Mouse (Mus musculus): ENCODE results near the gene Maml2.

Gene Maml2

DNA sequence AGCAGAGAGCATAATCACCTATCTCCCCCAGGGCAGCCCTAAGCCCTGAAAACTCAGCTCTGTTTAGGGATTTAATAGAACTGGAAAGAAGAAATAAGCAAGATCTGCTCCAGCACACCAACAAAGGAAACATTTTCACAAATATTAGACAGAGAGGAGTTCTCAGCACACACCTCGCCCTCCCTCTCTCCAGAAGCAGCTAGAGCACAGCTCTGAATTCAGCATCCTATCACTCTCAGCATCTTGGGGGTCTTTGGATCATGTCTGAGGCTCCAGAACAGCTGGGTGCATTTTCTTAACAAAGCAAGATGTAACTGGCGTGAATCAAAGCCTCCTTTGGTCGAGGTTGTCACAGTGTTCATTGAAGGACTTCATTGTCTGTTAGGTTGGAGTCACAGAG, 12.5 kb downstream of the Maml2 start:
- no peak for DNase-seq

DNA sequence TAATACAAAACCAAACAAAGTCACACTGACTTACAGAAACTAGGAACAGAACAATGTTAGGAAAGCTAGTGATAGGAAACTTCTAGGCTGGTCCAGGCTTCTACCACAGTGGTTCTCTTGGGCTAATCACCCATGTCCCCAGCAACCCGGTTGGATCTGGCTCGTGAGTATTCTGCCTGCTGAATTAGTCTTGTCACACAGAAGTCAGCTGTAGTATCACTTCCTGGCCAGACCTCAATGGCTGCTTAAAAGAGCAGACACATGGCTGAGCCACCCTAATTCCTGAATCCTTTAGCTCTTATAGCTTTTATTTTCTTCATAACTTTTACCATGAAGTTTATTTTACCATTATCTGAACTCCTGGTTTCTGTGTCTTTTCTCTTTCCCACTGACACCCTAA, 13.3 kb downstream of the Maml2 start:
- no peak for DNase-seq

DNA sequence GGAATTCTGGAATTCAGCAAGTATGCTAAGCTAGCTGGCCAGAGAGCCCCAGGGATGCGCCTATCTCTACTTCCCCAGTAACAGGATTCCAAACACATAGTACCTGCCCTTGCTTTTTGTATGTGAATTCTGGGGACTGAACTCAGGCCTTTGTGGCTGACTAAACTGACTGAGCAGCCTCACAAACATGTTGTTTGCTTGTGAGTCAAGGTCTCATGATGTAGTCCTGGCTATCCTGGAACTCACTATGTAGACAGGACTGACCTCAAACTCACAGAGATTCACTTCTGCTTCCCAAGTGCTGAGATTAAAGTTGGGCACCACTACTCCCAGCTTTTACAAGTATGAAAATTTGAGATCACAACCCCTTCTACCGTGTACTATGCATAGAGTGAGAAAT, 16.2 kb downstream of the Maml2 start:
- DNase-seq, result no peak

DNA sequence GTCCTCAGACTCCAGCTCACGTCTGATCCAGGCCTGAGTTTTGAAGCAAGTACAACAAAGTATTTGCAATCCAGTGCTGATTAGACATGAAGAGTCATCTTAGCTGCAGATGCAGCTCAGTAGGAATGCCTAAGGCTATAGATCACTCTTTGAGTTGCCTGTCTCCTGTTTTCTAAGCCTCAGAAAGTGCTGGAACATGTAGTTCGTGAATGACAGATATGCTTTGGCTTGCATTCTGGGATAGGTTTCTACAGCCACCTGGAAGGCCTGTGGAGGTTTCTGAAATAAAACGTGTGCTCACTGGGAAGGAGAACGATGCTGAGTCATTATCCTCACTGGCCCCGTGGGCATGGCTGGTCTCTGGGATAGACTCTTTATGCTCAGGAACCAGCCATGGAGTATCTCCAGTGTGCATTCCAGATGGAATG, 16.8 kb downstream of the Maml2 start:
- DNase-seq, result no peak

DNA sequence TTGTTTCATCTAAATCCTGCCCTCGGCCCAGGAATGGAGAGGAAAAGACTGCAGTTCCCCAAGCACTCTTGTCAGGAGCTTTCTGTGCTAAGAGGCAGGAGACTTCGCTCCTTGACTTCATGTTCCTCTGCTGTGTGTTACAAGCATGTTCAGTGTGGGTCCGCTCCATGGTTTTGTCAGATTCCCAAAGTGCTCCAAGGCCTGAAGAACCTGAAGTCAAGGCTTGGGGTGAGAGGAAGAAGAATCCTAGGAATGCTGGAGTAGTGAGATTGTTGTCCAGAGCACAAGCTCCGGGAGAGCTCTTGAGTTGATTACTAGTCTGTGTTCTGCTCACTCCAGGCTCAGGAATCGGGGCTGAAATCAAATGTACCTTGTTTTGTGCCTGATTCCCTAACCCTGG, 17.6 kb downstream of the Maml2 start:
- DNase-seq, result no peak

DNA sequence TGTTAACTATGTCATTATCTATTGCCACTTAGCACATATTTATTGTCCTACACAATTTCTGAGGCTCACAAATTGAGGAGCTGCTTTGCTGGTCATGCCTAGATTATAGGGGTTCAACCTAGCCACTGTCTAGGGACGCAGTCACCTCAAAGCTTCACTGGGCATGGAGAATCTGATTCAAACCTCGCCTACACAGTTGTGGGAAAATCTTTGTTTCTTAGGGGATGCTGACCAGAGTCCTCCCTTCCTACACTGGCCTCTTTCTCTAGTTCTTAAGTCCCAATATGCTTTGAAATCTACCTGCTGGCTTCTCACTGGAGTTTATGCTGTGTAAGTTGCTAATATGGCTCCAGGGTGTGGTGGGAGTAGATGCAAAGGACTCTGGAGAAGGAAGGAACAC, 21.8 kb downstream of the Maml2 start:
- DNase-seq, result no peak

DNA sequence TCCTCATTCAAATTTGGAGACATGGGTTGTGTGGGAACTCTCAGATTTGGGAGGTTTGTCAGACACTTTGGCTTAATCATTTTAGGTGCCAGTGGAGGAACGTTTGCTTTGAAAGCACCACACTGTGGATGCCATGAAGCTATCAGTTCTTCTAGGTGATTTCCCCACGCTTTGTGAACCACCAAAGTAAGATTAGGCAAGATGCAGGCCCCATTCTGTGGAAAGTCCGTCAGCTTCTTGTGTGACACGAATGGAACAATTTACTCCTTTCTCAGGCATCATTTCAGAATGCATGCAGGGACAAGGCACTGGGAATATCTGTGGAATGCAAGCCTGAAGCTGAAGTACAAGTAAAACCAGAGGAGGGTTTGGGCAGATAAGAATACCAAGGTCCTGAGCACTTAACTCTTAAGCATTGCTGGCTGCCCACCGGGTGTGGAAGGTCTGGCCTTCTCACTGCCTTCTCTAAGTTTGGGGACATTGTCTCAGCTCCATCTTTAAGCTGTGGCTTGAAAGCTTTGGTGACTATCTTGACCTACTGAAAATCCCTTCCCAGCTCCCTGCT, 23.1 kb downstream of the Maml2 start:
- DNase-seq, result no peak

DNA sequence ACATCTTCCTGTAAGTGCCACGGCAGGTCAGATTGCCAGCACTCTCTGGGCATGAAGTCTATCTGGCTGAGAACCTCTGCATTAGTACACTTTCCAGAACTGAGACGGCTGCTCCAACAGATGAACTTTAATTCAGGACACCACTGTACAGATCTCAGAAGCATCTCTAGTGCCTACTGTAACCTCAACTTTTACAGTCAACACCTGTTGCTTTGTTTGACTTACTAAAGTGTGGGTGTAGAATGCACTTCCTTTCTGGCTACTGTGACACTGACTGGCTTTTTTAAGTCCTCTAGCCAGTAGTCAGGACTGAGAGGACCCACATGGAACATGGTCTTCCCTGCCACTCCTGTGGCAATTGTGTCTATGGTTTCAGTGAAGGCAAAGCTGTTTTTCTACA, 25.3 kb downstream of the Maml2 start:
- no peak for DNase-seq

DNA sequence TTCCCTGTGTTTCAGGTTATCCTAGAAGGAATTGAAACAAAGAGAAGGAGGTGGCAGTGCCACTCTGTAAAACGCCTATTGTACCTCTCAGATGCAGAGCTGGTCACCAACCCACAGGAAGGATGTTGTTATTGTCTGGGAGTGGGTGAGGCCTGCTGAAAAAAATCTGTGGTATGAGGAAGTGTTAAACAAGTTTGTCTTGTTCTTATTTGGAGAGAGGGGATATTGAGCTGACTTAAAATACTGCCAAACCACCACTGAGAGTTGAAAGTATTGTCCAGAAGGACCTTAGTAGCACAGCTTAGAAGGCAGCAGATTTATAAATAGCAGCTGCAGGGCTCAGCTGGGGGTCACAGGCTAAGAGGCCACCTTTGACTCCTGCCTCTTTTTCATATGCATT, 25.9 kb downstream of the Maml2 start:
- DNase-seq, result peak in 1 of 2 experiments; percentile 24

DNA sequence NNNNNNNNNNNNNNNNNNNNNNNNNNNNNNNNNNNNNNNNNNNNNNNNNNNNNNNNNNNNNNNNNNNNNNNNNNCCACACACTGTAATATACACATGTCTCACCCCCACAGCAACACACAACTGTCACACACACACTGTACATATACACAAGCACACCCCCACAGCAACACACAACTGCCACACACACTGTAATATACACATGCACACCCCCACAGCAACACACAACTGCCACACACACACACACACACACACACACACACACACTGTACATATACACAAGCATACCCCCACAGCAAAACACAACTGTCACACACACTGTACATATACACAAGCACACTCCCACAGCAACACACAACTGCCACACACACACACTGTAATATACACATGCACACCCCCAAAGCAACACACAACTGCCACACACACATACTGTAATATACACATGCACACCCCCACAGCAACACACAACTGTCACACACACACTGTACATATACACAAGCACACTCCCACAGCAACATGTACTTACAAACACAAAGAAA, 116.5 kb downstream of the Maml2 start:
- DNase-seq, result no peak

DNA sequence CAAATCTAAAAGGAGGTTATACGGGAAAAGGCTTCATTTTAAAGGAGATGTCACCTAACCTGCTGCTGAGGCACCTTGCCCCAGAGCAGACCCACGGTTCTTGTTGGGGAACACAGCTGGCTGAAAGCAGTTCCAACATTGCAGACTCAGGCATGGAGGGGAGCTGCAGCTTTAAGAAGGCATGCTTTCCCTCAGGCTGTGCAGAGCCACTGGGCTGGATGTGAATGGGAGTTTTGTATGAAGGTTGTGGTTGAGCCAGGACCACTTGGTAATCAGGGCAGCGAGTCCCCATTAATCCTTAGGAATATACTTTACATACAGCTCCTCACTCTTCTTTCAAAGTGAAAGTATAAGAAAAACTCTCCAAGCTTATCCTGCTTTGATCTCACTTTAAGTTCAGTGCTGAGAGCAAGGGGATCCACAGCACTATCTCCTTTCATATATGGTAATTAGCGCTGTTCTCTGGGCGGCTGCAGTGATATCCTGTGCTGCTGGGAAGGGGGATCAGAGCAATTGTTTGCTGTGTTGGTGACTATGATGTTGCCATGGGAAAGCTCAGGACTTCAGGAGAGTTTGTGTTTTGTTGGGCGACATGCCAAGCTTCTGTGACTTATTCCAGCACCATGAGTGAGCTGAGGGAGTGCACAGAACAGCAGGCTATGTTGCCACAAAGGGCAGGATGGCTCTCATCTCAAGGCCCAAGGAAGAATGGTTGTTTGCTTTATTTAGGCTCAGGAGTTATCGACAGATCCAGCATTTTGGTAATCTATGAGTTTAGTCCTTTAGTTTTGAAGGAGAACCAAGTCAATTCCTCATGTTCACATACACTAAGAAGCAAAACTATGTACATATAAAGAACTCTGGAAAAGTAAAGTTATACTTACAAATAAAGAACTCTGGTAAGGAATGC, 127.5 kb downstream of the Maml2 start:
- peak; percentile 78 to 81 for DNase-seq

DNA sequence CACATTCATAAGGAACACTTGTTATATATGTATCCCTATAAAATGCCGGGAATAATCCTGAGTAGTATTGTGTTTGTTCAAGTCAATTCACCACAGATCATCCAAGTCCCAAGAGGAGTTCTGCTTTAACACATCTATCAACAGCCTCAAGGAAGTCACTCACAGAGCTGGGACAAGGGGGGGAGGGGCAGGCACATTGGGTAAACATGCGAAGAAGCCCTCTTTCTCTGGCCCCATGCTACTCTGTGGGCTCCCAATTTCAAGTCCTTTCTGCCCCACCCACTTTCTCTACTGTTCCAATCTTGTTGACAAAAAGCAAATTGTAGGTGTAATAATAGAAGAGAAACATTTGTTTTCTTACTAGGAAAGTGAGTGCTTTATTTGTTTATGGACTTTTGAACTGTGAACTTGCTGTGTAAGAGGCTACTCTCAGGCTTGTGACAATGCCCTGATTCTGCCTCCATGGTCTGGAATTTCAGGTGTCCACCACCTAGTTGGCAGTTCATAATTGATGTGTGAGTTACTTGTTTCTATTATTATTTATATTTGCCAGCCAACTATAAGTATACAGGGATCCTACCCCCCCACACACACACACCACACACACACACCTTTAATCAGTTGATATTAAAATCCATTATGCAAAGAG, 131.8 kb downstream of the Maml2 start:
- DNase-seq, result peak in 1 of 2 experiments; percentile 40

DNA sequence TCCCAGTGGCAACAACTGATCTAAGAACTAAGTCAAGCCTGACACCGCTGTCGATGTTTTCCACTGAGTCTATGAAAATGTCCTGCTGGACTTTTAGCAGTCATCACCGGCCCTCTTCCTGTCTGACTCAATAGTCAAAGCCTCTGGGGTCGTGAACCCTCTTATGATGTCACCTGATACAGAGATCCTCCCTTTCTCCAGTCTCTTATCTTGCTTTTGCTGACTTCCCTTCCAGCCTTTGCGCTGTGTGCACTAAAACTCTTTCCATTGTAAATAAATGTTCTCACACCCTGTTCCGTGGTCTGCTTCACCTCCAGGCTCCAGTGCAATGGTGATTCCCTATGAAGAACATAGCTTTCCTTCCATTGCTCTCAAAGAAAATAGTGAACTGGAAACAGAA, 132.5 kb downstream of the Maml2 start:
- no peak for DNase-seq

DNA sequence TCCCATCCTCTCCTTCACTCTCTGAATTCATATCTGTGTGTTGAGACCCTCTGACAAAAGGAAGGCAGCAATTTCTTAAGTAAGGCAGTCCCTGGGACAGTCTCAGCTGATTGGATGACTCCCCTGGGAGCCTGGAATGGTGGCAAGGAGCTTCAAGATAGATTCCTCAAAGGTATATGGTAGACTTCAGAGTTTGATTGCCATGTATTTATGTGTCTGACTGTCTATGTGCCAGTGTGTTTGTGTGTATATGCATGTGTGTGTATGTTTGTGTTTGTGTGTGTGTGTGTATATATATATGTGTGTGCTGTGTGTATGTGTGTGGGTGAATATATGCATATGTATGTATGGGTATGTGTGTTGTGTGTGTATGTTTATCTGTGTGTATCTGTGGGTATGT, 133.0 kb downstream of the Maml2 start:
- DNase-seq, result no peak

DNA sequence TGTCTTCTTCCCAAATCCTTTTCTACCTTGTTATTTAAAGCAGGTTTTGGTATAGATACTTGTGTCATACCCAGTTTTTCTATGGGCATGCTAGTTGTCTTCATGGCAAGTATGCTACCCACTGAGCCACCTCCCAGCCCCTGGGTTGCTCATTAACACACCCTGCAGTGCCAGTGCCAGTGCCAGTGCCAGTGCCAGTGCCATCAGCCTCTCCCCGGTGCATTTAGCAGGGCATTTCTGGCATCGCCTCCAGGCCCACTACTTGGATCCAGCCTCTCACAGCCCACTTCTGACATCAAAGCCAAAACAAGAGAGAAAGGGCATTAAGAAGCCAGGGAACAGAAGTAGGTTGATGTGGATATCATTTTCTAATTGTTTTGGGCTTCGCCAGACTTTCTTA, 133.9 kb downstream of the Maml2 start:
- DNase-seq, result peak in 1 of 2 experiments; percentile 39

DNA sequence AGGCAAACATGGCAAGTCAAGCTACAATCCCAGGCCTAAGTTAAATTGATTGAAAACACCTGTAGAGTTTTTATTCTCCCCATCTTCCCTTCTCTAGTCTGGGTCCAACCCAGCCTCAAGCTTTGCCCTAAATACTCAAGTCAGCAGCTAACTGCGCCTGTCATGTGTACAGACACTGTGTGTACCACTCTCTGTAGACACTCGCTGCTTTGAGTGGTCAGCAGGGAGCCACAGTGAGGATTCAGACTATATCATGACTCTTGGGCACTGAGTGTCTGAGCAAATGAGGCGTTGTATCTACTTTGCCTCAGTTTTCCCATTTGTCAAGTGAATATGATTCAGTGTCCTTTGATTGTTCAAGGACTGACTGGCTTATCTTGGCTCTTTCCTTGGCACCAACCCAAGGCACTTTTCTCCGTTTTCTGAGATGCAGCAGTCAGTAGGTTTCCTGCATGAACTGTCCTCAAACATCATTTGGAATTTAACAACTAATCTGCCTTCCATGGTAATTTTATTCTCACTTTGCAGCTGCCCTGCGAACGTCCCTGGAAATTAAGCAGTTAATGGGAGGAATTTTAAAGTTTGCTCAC, 135.8 kb downstream of the Maml2 start:
- no peak for DNase-seq

DNA sequence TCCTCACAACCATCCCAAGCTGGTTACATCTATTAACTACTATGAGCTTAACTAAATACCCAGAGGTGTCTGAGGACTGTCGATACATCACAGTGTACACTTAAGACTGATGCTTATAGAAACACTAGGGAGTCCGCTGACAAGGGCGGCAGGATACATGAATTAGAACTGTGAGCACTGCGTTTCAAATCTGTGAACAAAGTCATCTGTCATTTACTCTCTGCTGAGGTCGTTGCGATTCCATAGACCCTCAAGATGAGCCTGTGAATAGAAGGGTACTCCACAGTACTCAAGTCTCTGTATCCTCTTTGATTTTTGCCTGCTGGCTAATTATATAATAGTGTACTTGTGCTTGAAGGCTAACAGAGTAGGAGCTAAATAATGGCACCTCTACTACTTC, 143.2 kb downstream of the Maml2 start:
- DNase-seq, result no peak

DNA sequence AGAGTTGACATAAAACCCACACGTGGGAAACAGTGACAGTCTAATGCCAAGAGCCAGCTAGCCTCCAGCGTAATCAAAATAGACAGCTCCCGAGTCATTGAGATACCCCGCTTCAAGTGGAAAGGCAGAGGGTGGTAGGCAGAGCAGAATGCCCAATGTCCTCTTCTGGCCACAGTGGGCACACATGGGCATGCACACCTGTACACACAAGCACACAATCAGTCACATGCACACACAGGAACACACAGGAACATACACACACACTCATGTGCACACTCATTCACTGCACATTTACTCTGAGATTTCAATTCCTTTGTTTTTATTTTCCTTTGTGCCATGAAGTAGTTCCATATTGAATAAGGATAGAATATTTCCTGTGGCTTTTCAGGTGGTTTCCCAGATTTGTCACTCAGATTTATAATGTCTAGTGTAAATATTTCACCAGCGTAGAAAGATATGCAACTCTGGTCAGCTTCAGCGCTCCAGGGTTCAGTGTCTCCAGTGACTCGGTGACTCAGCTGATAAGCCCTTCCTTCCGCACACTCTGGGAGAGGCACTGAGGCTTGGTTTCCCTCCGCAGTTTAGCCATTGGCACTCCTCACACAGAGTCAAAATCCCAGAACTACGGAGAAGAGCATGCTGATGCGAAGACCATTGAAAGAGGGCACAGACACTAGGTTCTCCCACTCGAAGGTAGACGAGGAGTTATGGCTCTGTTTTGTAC, 144.4 kb downstream of the Maml2 start:
- peak in 1 of 2 experiments; percentile 25 for DNase-seq

DNA sequence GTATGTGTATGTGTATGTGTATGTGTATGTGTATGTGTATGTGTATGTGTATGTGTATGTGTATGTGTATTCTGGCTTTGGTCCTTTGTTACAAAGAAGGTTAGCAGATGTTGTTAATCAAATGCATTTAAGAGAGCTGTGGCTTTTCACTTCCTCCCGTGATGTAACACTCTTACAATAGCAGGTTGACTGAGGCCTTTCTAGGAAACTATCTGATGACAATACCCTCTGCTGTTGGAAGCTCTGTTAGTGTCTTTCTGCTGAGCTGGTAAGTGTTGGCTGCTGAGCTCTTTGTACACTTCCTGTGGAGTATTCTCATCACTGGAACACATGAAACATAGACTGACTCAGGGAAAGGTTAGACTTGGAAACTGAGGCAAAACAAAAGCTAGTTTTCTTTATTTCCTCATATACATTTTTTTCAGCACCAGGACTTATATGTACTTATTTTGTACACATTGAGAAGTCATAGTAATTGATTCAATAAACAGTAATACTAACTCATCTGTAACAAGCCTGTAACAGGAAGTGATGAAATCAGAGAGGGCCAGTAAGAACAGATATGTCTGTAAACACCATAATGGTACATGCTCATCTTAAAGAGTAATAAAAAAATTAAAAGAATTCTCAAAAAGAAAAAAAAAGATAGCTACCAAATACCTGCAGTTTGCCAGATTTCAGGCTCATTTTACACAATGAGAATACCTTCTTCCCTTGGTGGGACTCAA, 145.9 kb downstream of the Maml2 start:
- DNase-seq, result no peak

DNA sequence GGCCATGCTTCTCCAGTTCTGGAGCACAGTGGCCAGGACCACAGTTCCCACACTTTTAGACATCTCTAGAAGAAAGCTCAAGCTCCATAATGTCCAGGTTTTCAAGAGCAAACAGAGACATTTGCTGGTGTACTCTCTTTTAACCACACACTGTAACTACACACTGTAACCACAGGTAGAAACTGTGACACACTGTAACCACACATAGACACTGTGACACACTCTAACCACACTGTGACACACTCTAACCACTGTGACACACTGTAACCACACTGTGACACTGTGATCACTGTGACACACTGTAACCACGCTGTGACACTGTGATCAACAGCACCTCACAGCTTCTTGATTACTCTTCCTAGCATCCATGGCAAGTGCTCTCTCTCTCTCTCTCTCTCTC, 148.5 kb downstream of the Maml2 start:
- DNase-seq, result no peak

DNA sequence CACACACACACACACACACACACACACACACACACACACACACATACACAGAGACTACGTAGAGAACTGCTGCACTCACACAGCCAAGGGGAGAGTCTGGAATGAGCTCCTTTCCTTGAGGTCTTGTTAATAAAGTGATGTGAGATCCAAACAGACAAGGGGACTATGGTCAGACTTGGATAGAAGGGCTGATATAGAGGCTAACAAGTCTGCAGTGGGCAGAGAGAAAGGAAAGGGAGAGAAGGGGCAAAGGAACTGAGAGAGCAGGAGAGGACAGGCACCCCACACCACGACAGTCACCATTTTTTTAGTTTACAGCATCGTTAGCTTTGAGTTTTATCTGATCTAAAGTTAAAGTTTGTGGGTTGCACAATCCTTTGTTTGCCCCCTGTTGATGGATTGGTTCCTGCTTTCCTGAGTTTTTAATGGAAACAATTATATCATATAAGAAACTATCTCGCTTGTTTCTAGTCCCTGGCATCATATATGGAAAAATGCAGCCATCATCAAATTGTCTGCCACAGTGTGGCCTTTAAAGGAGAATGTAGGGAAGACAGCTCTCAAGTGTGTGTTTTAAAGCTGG, 149.0 kb downstream of the Maml2 start, which contains the start of gene Gm17571:
Gm17571 (minus strand) TSS at position 51 of the 583 bp plus-strand sequence.
- DNase-seq, result no peak
